In genomic region chr2:121140018-121140882, GRCm38 (mm10) we compare ENCODE assay signal across 8 mouse cellular contexts. TPM values are rescaled to one million over a fixed set of nuclear protein-coding genes. Genes with fewer than 3 reads are reported as not detected.
DNase-seq lines count a peak whose midpoint lies in the region; ATAC-seq and TF ChIP-seq lines count a peak whose summit lies in the region.

Adal (plus strand) TSS chr2:121140428.
Lcmt2 (minus strand) TSS chr2:121140653.

- ATAC-seq in G1E (ENCODE audit: extremely low read depth, insufficient number of reproducible peaks, low FRiP score, poor library complexity, severe bottlenecking), result peak; percentile 68
- peak; percentile 79 to 81 for ATAC-seq in hematopoietic stem cell, adult 5-6 weeks (replicated peaks in 1 of 2; ENCODE audit: insufficient read depth in 1 of 2, low FRiP score in 2 of 2, low TSS enrichment in 1 of 2, low read depth in 1 of 2, poor library complexity in 2 of 2, severe bottlenecking in 2 of 2)
- peak; percentile 96 for ATAC-seq in lung, embryonic 16.5 days (ENCODE audit: low read depth)

- peak within 1 kb of the TSS; percentile 99 for H3K27ac ChIP-seq in cerebellum, adult 2 months (ENCODE audit: insufficient read depth, low read length)
- H3K27ac ChIP-seq in lung, embryonic 16.5 days (ENCODE audit: low read length), result peak within 1 kb of the TSS; percentile 99

- H3K27me3 ChIP-seq in G1E (ENCODE audit: insufficient read depth, low read length), result no peaks in the 10 kb centered on the region
- no peaks in the 10 kb centered on the region for H3K27me3 ChIP-seq in cerebellum, adult 2 months (ENCODE audit: control insufficient read depth, insufficient read depth, low read length)
- no peaks in the 10 kb centered on the region for H3K27me3 ChIP-seq in lung, embryonic 16.5 days (ENCODE audit: control insufficient read depth, insufficient read depth, low read depth, low read length)

- peak; percentile 93 for DNase-seq in G1E (ENCODE audit: low spot score)
- peak; percentile 94 to 96 for DNase-seq in cerebellum, adult 2 months
- DNase-seq in forelimb bud, embryonic 11.5 days (ENCODE audit: low read depth, low spot score), result peak; percentile 90
- peak; percentile 89 for DNase-seq in layer of hippocampus, adult 9-10 months (ENCODE audit: low spot score)
- peak; percentile 84 for DNase-seq in ovary, postnatal 10 days (ENCODE audit: low spot score)
- DNase-seq in thymus, postnatal 10 days (ENCODE audit: low spot score in 2 of 2), result peak; percentile 73 to 84

- TF ChIP-seq POLR2A in cerebellum, adult 2 months (IDR thresholded peaks at IDR 0.05; ENCODE audit: borderline replicate concordance, insufficient read depth, low read length), result peak; percentile 95

- peaks cover 48% of the 10 kb centered on the region for H3K36me3 ChIP-seq in G1E (replicated peaks)
- peaks cover 11% of the 10 kb centered on the region; the same call in 1 of the 2 replicates for H3K36me3 ChIP-seq in lung, embryonic 16.5 days (ENCODE audit: control insufficient read depth, insufficient read depth, low read length)

- no peak for TF ChIP-seq CTCF in G1E (IDR thresholded peaks at IDR 0.05; ENCODE audit: low read depth, low read length)
- TF ChIP-seq CTCF in cerebellum, adult 2 months (IDR thresholded peaks at IDR 0.05; ENCODE audit: borderline replicate concordance, insufficient read depth, low read depth, low read length), result no peak

- peaks cover 38% of the 10 kb centered on the region for H3K4me1 ChIP-seq in G1E (ENCODE audit: insufficient read depth, low read depth, low read length)
- H3K4me1 ChIP-seq in cerebellum, adult 2 months (ENCODE audit: control insufficient read depth, insufficient read depth, low read length), result no peaks in the 10 kb centered on the region; the same call in 1 of the 2 replicates
- peaks cover 26% of the 10 kb centered on the region for H3K4me1 ChIP-seq in lung, embryonic 16.5 days (replicated peaks; ENCODE audit: control insufficient read depth, insufficient read depth, low read length)

- no peaks in the 10 kb centered on the region for H3K9me3 ChIP-seq in G1E (replicated peaks)
- H3K9me3 ChIP-seq in lung, embryonic 16.5 days (ENCODE audit: control insufficient read depth, low read length), result 0 out of 2 replicates have a peak, but pooled peaks cover 3% of the 10 kb centered on the region

- WGBS in cerebellum, adult 2 months, result under 1% methylated on average over 87 of the region's 87 CpGs
- under 1% methylated on average over 87 of the region's 87 CpGs for WGBS in lung, embryonic 16.5 days

- H3K4me2 ChIP-seq in lung, embryonic 16.5 days (ENCODE audit: low read depth, low read length), result peak within 1 kb of the TSS; percentile 92

- peak within 1 kb of the TSS; percentile 94 for H3K4me3 ChIP-seq in G1E (ENCODE audit: low read depth, low read length)
- peak within 1 kb of the TSS; percentile 89 for H3K4me3 ChIP-seq in cerebellum, adult 2 months (replicated peaks; ENCODE audit: insufficient read depth, low read depth, low read length)
- H3K4me3 ChIP-seq in lung, embryonic 16.5 days (ENCODE audit: low read length), result peak within 1 kb of the TSS; percentile 81

- peak within 1 kb of the TSS; percentile 94 for H3K9ac ChIP-seq in lung, embryonic 16.5 days (ENCODE audit: low read length)

RNA-seq across cellular contexts. Expression of gene Adal, which starts in this region (rescaled TPM):
- total RNA-seq in G1E (2014; fragmentation: Nextera tagmentation) (25.1 and 29.3 TPM in 2 replicates), G1E (2017) (15.2 and 15.5 TPM in 2 replicates)
- polyA plus RNA-seq in G1E (2012), result 2.4 and 2.9 TPM in 2 replicates
- 26.3 and 26.7 TPM in 2 replicates for polyA plus RNA-seq in cerebellum, adult 2 months (2012; rRNA removed)
- 11.0 and 25.7 TPM in 2 replicates for total RNA-seq in hematopoietic stem cell, adult 5-6 weeks (2017)
- 19.4 and 22.2 TPM in 2 replicates for polyA plus RNA-seq in lung, embryonic 16.5 days (2015; fragmentation: Nextera tagmentation; extraction: Ambion mirVana)

RNA-seq across cellular contexts. Expression of gene Lcmt2, which starts in this region (rescaled TPM):
- total RNA-seq in G1E (2014; fragmentation: Nextera tagmentation) (8.1 and 12.0 TPM in 2 replicates), G1E (2017) (8.0 and 9.6 TPM in 2 replicates)
- 7.4 and 9.3 TPM in 2 replicates for polyA plus RNA-seq in G1E (2012)
- 9.2 and 10.6 TPM in 2 replicates for polyA plus RNA-seq in cerebellum, adult 2 months (2012; rRNA removed)
- total RNA-seq in hematopoietic stem cell, adult 5-6 weeks (2017), result 11.6 and 13.9 TPM in 2 replicates
- 24.8 and 25.3 TPM in 2 replicates for polyA plus RNA-seq in lung, embryonic 16.5 days (2015; fragmentation: Nextera tagmentation; extraction: Ambion mirVana)

Comparison
In these comparisons a context has a peak if more than half of its experiments do, and no peak if none do; other contexts are left out.
1. Peak in every context shown above with its lines: DNase-seq, ATAC-seq, H3K4me3 ChIP-seq and H3K27ac ChIP-seq.